Mouse (Mus musculus): Measurements from ENCODE around the gene Olfr926. TPM values are rescaled to one million over a fixed set of nuclear protein-coding genes. Genes with fewer than 3 reads are reported as not detected.
"Not testable (repeated sequence)": the region's sequence is repeated elsewhere in the genome, so short reads cannot be mapped to it uniquely, and the experiment has no call there.

Gene Olfr926
- not detected in 2 replicates for polyA plus RNA-seq (2015; fragmentation: Nextera tagmentation; extraction: Ambion mirVana)

- Histone ChIP-seq H3K27me3 (ENCODE audit: control insufficient read depth, insufficient read depth, low read length) (no peaks in the 10 kb centered on the region), H3K36me3 (ENCODE audit: control insufficient read depth, insufficient read depth) (no peaks in the 10 kb centered on the region), H3K9me3 (replicated peaks; ENCODE audit: control insufficient read depth, low read length) (peaks cover 5% of the 10 kb centered on the region; the same call in 1 of the 2 replicates), H3K9ac (ENCODE audit: low read length) (no peak within 1 kb of the TSS), H3K4me1 (ENCODE audit: control insufficient read depth, insufficient read depth, low read length) (no peaks in the 10 kb centered on the region), H3K4me3 (ENCODE audit: low read length) (no peak within 1 kb of the TSS), H3K27ac (ENCODE audit: low read length) (no peak within 1 kb of the TSS), H3K4me2 (ENCODE audit: low read depth, low read length) (no peak within 1 kb of the TSS)
- WGBS: 63% methylated on average over 2 of the region's 2 CpGs
- no peak for ATAC-seq (replicated peaks; ENCODE audit: extremely low read depth, insufficient read depth, low FRiP score)
Measured at GRCm38 (mm10) chr9:38876826-38877225, at the start of gene Olfr926. Gene Olfr926, plus strand, starts transcription at chr9:38877126.

- Histone ChIP-seq H3K4me3 (ENCODE audit: low read length) (no peak overlapping the region), H3K9ac (ENCODE audit: low read length) (no peak overlapping the region), H3K36me3 (ENCODE audit: control insufficient read depth, insufficient read depth) (no peaks in the 10 kb centered on the region), H3K4me1 (ENCODE audit: control insufficient read depth, insufficient read depth, low read length) (0 out of 2 replicates have a peak, but pooled peaks cover 5% of the 10 kb centered on the region), H3K4me2 (ENCODE audit: low read depth, low read length) (no peak overlapping the region), H3K9me3 (replicated peaks; ENCODE audit: control insufficient read depth, low read length) (no peaks in the 10 kb centered on the region), H3K27ac (ENCODE audit: low read length) (no peak overlapping the region), H3K27me3 (ENCODE audit: control insufficient read depth, insufficient read depth, low read length) (no peaks in the 10 kb centered on the region)
- 24% methylated on average over 2 of the region's 2 CpGs for WGBS
- no peak for ATAC-seq (replicated peaks; ENCODE audit: extremely low read depth, insufficient read depth, low FRiP score)
Measured at GRCm38 (mm10) chr9:38833027-38833426, 43.9 kb upstream of the Olfr926 start.

GRCm38 (mm10) chr9:38844149-38844548 lies 32.8 kb upstream of the Olfr926 start, which contains the start of gene Olfr924:
Gene Olfr924, plus strand, starts transcription at chr9:38844449.
- ATAC-seq (replicated peaks; ENCODE audit: extremely low read depth, insufficient read depth, low FRiP score): no peak
- Histone ChIP-seq H3K4me3 (ENCODE audit: low read length) (no peak within 1 kb of the TSS), H3K4me1 (ENCODE audit: control insufficient read depth, insufficient read depth, low read length) (no peaks in the 10 kb centered on the region), H3K27me3 (ENCODE audit: control insufficient read depth, insufficient read depth, low read length) (no peaks in the 10 kb centered on the region), H3K36me3 (ENCODE audit: control insufficient read depth, insufficient read depth) (no peaks in the 10 kb centered on the region), H3K9me3 (replicated peaks; ENCODE audit: control insufficient read depth, low read length) (no peaks in the 10 kb centered on the region), H3K27ac (ENCODE audit: low read length) (no peak within 1 kb of the TSS), H3K9ac (ENCODE audit: low read length) (no peak within 1 kb of the TSS), H3K4me2 (ENCODE audit: low read depth, low read length) (no peak within 1 kb of the TSS)
- WGBS: 78% methylated on average over 1 of the region's 1 CpGs

GRCm38 (mm10) chr9:38854760-38855159 lies 22.2 kb upstream of the Olfr926 start, which contains the start of gene Olfr26:
Gene Olfr26, plus strand, starts transcription at chr9:38855060.
- ATAC-seq (replicated peaks; ENCODE audit: extremely low read depth, insufficient read depth, low FRiP score): no peak
- H3K27ac ChIP-seq (ENCODE audit: low read length): no peak within 1 kb of the TSS

GRCm38 (mm10) chr9:38874880-38875279 lies 2.0 kb upstream of the Olfr926 start:
- H3K4me3 ChIP-seq (ENCODE audit: low read length); H3K4me1 ChIP-seq (ENCODE audit: control insufficient read depth, insufficient read depth, low read length): not testable (repeated sequence)

More at GRCm38 (mm10) chr9:38854760-38855159, 22.2 kb upstream of the Olfr926 start, which contains the start of gene Olfr26:
- Histone ChIP-seq H3K4me3 (ENCODE audit: low read length) (no peak within 1 kb of the TSS), H3K9ac (ENCODE audit: low read length) (no peak within 1 kb of the TSS), H3K4me1 (ENCODE audit: control insufficient read depth, insufficient read depth, low read length) (no peaks in the 10 kb centered on the region), H3K27me3 (ENCODE audit: control insufficient read depth, insufficient read depth, low read length) (no peaks in the 10 kb centered on the region), H3K36me3 (ENCODE audit: control insufficient read depth, insufficient read depth) (no peaks in the 10 kb centered on the region), H3K9me3 (replicated peaks; ENCODE audit: control insufficient read depth, low read length) (no peaks in the 10 kb centered on the region), H3K4me2 (ENCODE audit: low read depth, low read length) (no peak within 1 kb of the TSS)

More at GRCm38 (mm10) chr9:38874880-38875279, 2.0 kb upstream of the Olfr926 start:
- H3K4me2 ChIP-seq (ENCODE audit: low read depth, low read length); H3K27ac ChIP-seq (ENCODE audit: low read length); H3K36me3 ChIP-seq (ENCODE audit: control insufficient read depth, insufficient read depth); H3K9me3 ChIP-seq (replicated peaks; ENCODE audit: control insufficient read depth, low read length); ATAC-seq (replicated peaks; ENCODE audit: extremely low read depth, insufficient read depth, low FRiP score); H3K27me3 ChIP-seq (ENCODE audit: control insufficient read depth, insufficient read depth, low read length); H3K9ac ChIP-seq (ENCODE audit: low read length): not testable (repeated sequence)
- WGBS: 50% methylated on average over 2 of the region's 2 CpGs

Other genes with a start within 250 kb of the Olfr926 start
- not detected in 2 replicates for gene Olfr916, start 217.3 kb upstream of the Olfr926 start, polyA plus RNA-seq (2015; fragmentation: Nextera tagmentation; extraction: Ambion mirVana)
- gene Olfr917, start 211.3 kb upstream of the Olfr926 start, polyA plus RNA-seq (2015; fragmentation: Nextera tagmentation; extraction: Ambion mirVana): not detected in 2 replicates
- gene Olfr918, start 202.5 kb upstream of the Olfr926 start, polyA plus RNA-seq (2015; fragmentation: Nextera tagmentation; extraction: Ambion mirVana): not detected in 2 replicates
- gene Olfr919, start 173.5 kb upstream of the Olfr926 start, polyA plus RNA-seq (2015; fragmentation: Nextera tagmentation; extraction: Ambion mirVana): not detected in 2 replicates
- gene Vwa5a, start 158.9 kb upstream of the Olfr926 start, polyA plus RNA-seq (2015; fragmentation: Nextera tagmentation; extraction: Ambion mirVana): 21.3 and 26.2 TPM in 2 replicates
- 0.06 and 0.07 TPM in 2 replicates for gene Olfr920, start 124.8 kb upstream of the Olfr926 start, polyA plus RNA-seq (2015; fragmentation: Nextera tagmentation; extraction: Ambion mirVana)
- gene Olfr921, start 104.1 kb upstream of the Olfr926 start, polyA plus RNA-seq (2015; fragmentation: Nextera tagmentation; extraction: Ambion mirVana): not detected in 2 replicates
- gene Olfr922, start 62.5 kb upstream of the Olfr926 start, polyA plus RNA-seq (2015; fragmentation: Nextera tagmentation; extraction: Ambion mirVana): not detected in 2 replicates
- not detected in 2 replicates for gene Olfr923, start 50.6 kb upstream of the Olfr926 start, polyA plus RNA-seq (2015; fragmentation: Nextera tagmentation; extraction: Ambion mirVana)
- gene Olfr924, start 32.7 kb upstream of the Olfr926 start, polyA plus RNA-seq (2015; fragmentation: Nextera tagmentation; extraction: Ambion mirVana): not detected in 2 replicates
- gene Olfr26, start 22.1 kb upstream of the Olfr926 start, polyA plus RNA-seq (2015; fragmentation: Nextera tagmentation; extraction: Ambion mirVana): not detected in 2 replicates
- not detected in 2 replicates for gene Olfr930, start 52.7 kb downstream of the Olfr926 start, polyA plus RNA-seq (2015; fragmentation: Nextera tagmentation; extraction: Ambion mirVana)
- gene Olfr933, start 95.2 kb downstream of the Olfr926 start, polyA plus RNA-seq (2015; fragmentation: Nextera tagmentation; extraction: Ambion mirVana): not detected in 2 replicates
- gene Olfr934, start 111.2 kb downstream of the Olfr926 start, polyA plus RNA-seq (2015; fragmentation: Nextera tagmentation; extraction: Ambion mirVana): not detected in 2 replicates
- gene Olfr935, start 122.6 kb downstream of the Olfr926 start, polyA plus RNA-seq (2015; fragmentation: Nextera tagmentation; extraction: Ambion mirVana): not detected in 2 replicates
- gene Olfr146, start 146.3 kb downstream of the Olfr926 start, polyA plus RNA-seq (2015; fragmentation: Nextera tagmentation; extraction: Ambion mirVana): not detected in 2 replicates
- gene Olfr937, start 187.8 kb downstream of the Olfr926 start, polyA plus RNA-seq (2015; fragmentation: Nextera tagmentation; extraction: Ambion mirVana): not detected in 2 replicates
- gene Olfr938, start 201.8 kb downstream of the Olfr926 start, polyA plus RNA-seq (2015; fragmentation: Nextera tagmentation; extraction: Ambion mirVana): not detected in 2 replicates